Comparison of ENCODE assay signal across 10 mouse cellular contexts in genomic region chr6:36793775-36794174, GRCm38 (mm10). TPM values are rescaled to one million over a fixed set of nuclear protein-coding genes. Genes with fewer than 3 reads are reported as not detected.
DNase-seq lines count a peak whose midpoint lies in the region; ATAC-seq and TF ChIP-seq lines count a peak whose summit lies in the region.
"Had no signal": no experiment of that assay in that cellular context is flagged by ENCODE, and none has a peak within 500 bp of the region (broad histone marks: within the 10 kb centered on the region; RNA-seq: fewer than 3 reads in every experiment).

No protein-coding gene starts in this region.

- no peak overlapping the region for H3K4me3 ChIP-seq in heart, embryonic 11.5 days (ENCODE audit: low read depth, low read length)
- H3K4me3 ChIP-seq in cerebellum, adult 2 months (replicated peaks; ENCODE audit: insufficient read depth, low read depth, low read length): no peak overlapping the region
- H3K4me3 ChIP-seq in midbrain, embryonic 16.5 days (ENCODE audit: low read depth, low read length): no peak overlapping the region

- 65% methylated on average over 5 of the region's 5 CpGs for WGBS in heart, embryonic 11.5 days (ENCODE audit: insufficient replicate concordance)
- WGBS in cerebellum, adult 2 months: 3% methylated on average over 5 of the region's 5 CpGs
- 57% methylated on average over 5 of the region's 5 CpGs for WGBS in midbrain, embryonic 16.5 days

- no peak overlapping the region for H3K4me2 ChIP-seq in heart, embryonic 11.5 days
- H3K4me2 ChIP-seq in midbrain, embryonic 16.5 days (ENCODE audit: low read length): no peak overlapping the region

- no peak for TF ChIP-seq POLR2A in cerebellum, adult 2 months (IDR thresholded peaks at IDR 0.05; ENCODE audit: borderline replicate concordance, insufficient read depth, low read length)

- no peaks in the 10 kb centered on the region for H3K27me3 ChIP-seq in heart, embryonic 11.5 days (ENCODE audit: control insufficient read depth, insufficient read depth, low read length)
- H3K27me3 ChIP-seq in cerebellum, adult 2 months (ENCODE audit: control insufficient read depth, insufficient read depth, low read length): no peaks in the 10 kb centered on the region
- no peaks in the 10 kb centered on the region for H3K27me3 ChIP-seq in midbrain, embryonic 16.5 days (ENCODE audit: control insufficient read depth, insufficient read depth, low read depth, low read length)

- no peak for ATAC-seq in heart, embryonic 11.5 days (replicated peaks; ENCODE audit: insufficient number of reproducible peaks, low FRiP score, low TSS enrichment)
- ATAC-seq in midbrain, embryonic 16.5 days: 0 out of 2 replicates have a peak, but pooled peaks have one; percentile 41

- no peaks in the 10 kb centered on the region for H3K9me3 ChIP-seq in heart, embryonic 11.5 days (replicated peaks; ENCODE audit: control insufficient read depth, low read length)
- no peaks in the 10 kb centered on the region for H3K9me3 ChIP-seq in midbrain, embryonic 16.5 days (replicated peaks; ENCODE audit: control insufficient read depth, low read length, poor library complexity, severe bottlenecking)

- peak; percentile 86 for DNase-seq in heart, adult 11 months
- DNase-seq in left cerebral cortex, postnatal 4 days: peak; percentile 87
- DNase-seq in left cerebral cortex, adult 9 months (ENCODE audit: low spot score in 2 of 2): no peak
- peak; percentile 73 to 81 for DNase-seq in cerebellum, adult 2 months
- no peak for DNase-seq in urinary bladder, adult 18-20 months (ENCODE audit: low spot score in 2 of 2)
- no peak for DNase-seq in liver
- DNase-seq: heart, postnatal 36 days had no signal

- intact Hi-C loops in left cerebral cortex, postnatal 4 days (cut with DNase I): no loop called here

- TF ChIP-seq CTCF in cerebellum, adult 2 months (IDR thresholded peaks at IDR 0.05; ENCODE audit: borderline replicate concordance, insufficient read depth, low read depth, low read length): no peak

- no peak overlapping the region for H3K9ac ChIP-seq in heart, embryonic 11.5 days (ENCODE audit: low read depth, low read length)
- no peak overlapping the region for H3K9ac ChIP-seq in midbrain, embryonic 16.5 days (ENCODE audit: low read depth, low read length)

- H3K36me3 ChIP-seq in heart, embryonic 11.5 days (ENCODE audit: control insufficient read depth, insufficient read depth, low read length): no peaks in the 10 kb centered on the region
- H3K36me3 ChIP-seq in midbrain, embryonic 16.5 days (ENCODE audit: control insufficient read depth, insufficient read depth, low read length): no peaks in the 10 kb centered on the region

- no peak overlapping the region for H3K27ac ChIP-seq in heart, embryonic 11.5 days (ENCODE audit: low read depth, low read length)
- no peak overlapping the region for H3K27ac ChIP-seq in cerebellum, adult 2 months (ENCODE audit: insufficient read depth, low read length)
- 0 out of 2 replicates have a peak overlapping the region, but pooled peaks have one; percentile 42 for H3K27ac ChIP-seq in midbrain, embryonic 16.5 days (ENCODE audit: low read length)

- no peaks in the 10 kb centered on the region for H3K4me1 ChIP-seq in heart, embryonic 11.5 days (ENCODE audit: control insufficient read depth, insufficient read depth, low read length)
- H3K4me1 ChIP-seq in cerebellum, adult 2 months (ENCODE audit: control insufficient read depth, insufficient read depth, low read length): no peaks in the 10 kb centered on the region; the same call in 1 of the 2 replicates
- peaks cover 23% of the 10 kb centered on the region for H3K4me1 ChIP-seq in midbrain, embryonic 16.5 days (ENCODE audit: control insufficient read depth, insufficient read depth, low read length)

RNA-seq across cellular contexts. Expression of gene Ptn, which starts 16.2 kb away (rescaled TPM):
- 297 and 314 TPM in 2 replicates for polyA plus RNA-seq in heart, embryonic 11.5 days (2014; fragmentation: Nextera tagmentation; extraction: Ambion mirVana)
- 100 to 1,000 TPM; 614 to 699 TPM for total RNA-seq in left cerebral cortex, postnatal 4 days (2021)
- polyA plus RNA-seq in cerebellum, adult 2 months (2012; rRNA removed): 195 and 216 TPM in 2 replicates
- 861 and 866 TPM in 2 replicates for polyA plus RNA-seq in midbrain, embryonic 16.5 days (2015; fragmentation: Nextera tagmentation; extraction: Ambion mirVana)
- total RNA-seq: megakaryocyte, adult 5-6 weeks had no signal

Comparison
In these comparisons a context has a peak if more than half of its experiments do, and no peak if none do; other contexts are left out.
1. DNase-seq: peak in heart, adult 11 months (single experiment), left cerebral cortex, postnatal 4 days (single experiment) and cerebellum, adult 2 months (2 of 2); none in left cerebral cortex, adult 9 months (0 of 2), urinary bladder, adult 18-20 months (0 of 2) and liver (single experiment).